Mouse (Mus musculus) ES-Bruce4 (cell line): ENCODE measurements around the gene Trove2. TPM values are rescaled to one million over a fixed set of nuclear protein-coding genes. Genes with fewer than 3 reads are reported as not detected.
"Not testable (repeated sequence)": the region's sequence is repeated elsewhere in the genome, so short reads cannot be mapped to it uniquely, and the experiment has no call there.

Experiments
- H3K27ac ChIP-seq: 2 replicates; pipeline ENCODE4 v1.5.1; 2012; ENCODE audit warnings: low read length, inconsistent platforms; ENCODE audit not compliant: insufficient read depth
- H3K27me3 ChIP-seq: 2 replicates; pipeline ENCODE4 v1.6.1; 2012; ENCODE audit warnings: mild to moderate bottlenecking, low read length, inconsistent platforms; ENCODE audit not compliant: control insufficient read depth, poor library complexity, insufficient read depth, severe bottlenecking
- H3K36me3 ChIP-seq: 2 replicates; pipeline ENCODE4 v1.6.1; 2012; ENCODE audit warnings: inconsistent platforms, mild to moderate bottlenecking, low read length, moderate library complexity; ENCODE audit not compliant: control insufficient read depth, poor library complexity, insufficient read depth, severe bottlenecking
- H3K4me1 ChIP-seq: one replicate; pipeline ENCODE4 v1.8.1; 2011; ENCODE audit warnings: low read length; ENCODE audit not compliant: control insufficient read depth, insufficient read depth
- H3K4me3 ChIP-seq: 2 replicates; pipeline ENCODE4 v1.5.1; 2011; ENCODE audit warnings: low read depth, mild to moderate bottlenecking, low read length
- H3K9ac ChIP-seq: 2 replicates; pipeline ENCODE4 v1.6.1; 2012; ENCODE audit warnings: low read depth, mild to moderate bottlenecking, inconsistent platforms; ENCODE audit not compliant: poor library complexity, severe bottlenecking
- H3K9me3 ChIP-seq: replicated peaks from 2 replicates; pipeline ENCODE4 v1.6.1; 2012; ENCODE audit warnings: mild to moderate bottlenecking, low read length, inconsistent platforms; ENCODE audit not compliant: control insufficient read depth, poor library complexity, insufficient read depth, severe bottlenecking
- CTCF ChIP-seq: IDR thresholded peaks from one replicate; pipeline ENCODE4 v1.8.1; 2011; ENCODE audit warnings: low read depth, low read length
- EP300 ChIP-seq: IDR thresholded peaks from 2 replicates; pipeline ENCODE4 v1.6.1; 2011; ENCODE audit warnings: low read depth, low read length; ENCODE audit not compliant: insufficient read depth
- POLR2A ChIP-seq: IDR thresholded peaks from one replicate; pipeline ENCODE4 v1.8.1; 2011; ENCODE audit warnings: low read length; ENCODE audit not compliant: insufficient read depth
- polyA plus RNA-seq: library from polyadenylated mRNA; stranded (reverse); fragments of >200 nt; gene quantifications from 2 replicates; pipeline ENCODE4 v1.2.4, GENCODE M21; 2011; ENCODE audit warnings: low read depth; ENCODE audit not compliant: missing spikeins, insufficient read depth, insufficient read length

Gene Trove2
- polyA plus RNA-seq, 1 experiment: 21.8 TPM

DNA sequence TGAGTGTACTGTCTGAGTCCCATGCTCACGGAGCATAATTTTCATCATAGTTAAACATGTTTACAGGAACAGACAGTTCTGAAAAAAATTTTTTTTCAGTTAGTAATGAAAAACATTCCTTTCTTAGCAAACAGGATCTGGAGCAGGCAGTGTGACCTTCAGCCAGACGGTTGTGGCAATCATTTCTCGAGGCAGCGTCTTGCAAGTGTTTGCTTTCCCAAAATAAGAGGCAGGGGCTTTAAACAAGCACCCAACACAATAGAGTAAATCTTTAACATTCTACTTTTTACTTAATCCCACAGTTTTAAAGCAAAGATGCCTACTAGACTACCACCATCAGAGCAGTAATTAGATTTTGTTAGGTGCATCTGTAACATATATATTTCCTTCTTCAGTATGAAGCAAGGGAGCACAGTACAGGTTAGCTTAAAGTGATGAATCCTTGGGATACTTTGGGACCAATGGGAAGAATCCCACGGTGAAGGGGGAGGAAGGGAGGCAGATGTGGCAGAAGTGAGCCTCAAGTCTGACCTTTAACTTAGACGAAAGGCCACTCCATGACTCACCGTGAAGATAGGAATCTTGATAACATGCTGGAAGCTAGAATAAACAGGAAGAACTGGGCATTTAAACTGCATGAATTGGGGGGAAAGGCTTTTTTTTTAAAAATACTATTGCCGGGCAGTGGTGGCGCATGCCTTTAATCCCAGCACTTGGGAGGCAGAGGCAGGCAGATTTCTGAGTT, 49.0 kb downstream of the Trove2 start:
- Histone ChIP-seq H3K4me1 (no peaks in the 10 kb centered on the region), H3K27me3 (no peaks in the 10 kb centered on the region), H3K27ac (no peak overlapping the region), H3K4me3 (no peak overlapping the region), H3K9ac (no peak overlapping the region), H3K9me3 (no peaks in the 10 kb centered on the region), H3K36me3 (no peaks in the 10 kb centered on the region)
- TF ChIP-seq POLR2A: no peak
- TF ChIP-seq CTCF: no peak
- TF ChIP-seq EP300: no peak

DNA sequence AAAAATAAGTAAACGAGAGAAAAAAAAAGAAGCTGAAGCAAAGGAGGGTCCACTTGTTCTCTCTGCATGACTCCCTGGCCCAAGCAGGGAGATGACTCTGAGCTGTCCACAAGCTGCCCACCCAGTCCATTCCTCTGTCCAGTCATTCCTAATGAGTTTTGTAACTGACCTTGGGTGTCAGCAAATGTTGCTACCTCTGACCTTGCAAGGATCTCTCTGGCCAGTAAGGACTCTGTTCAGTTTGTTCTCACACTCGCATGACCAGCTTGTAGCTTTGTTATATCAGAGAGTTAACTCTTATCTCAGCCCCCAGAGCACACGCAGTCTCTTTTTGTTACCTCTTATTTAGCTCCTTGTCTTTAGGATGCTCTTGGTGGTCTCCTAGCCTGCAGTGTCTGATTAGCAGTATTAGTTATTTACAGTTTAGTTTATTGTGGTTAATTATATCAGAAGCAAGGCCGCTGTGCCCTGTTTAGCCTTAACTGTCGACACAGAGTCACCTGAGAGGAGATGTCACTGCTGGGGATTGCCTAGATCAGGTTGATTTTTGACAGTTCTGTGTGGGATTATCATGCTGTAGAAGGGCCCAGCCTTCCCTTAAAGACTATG, 52.3 kb downstream of the Trove2 start:
- H3K27me3 ChIP-seq: no peaks in the 10 kb centered on the region; the same call in 1 of the 2 replicates
- H3K9me3 ChIP-seq: peaks cover 3% of the 10 kb centered on the region; the same call in 1 of the 2 replicates
- H3K4me1 ChIP-seq: no peaks in the 10 kb centered on the region
- H3K27ac ChIP-seq: no peak overlapping the region
- no peak overlapping the region for H3K4me3 ChIP-seq
- no peaks in the 10 kb centered on the region for H3K36me3 ChIP-seq
- no peak for TF ChIP-seq EP300
- no peak for TF ChIP-seq CTCF
- TF ChIP-seq POLR2A: no peak
- H3K9ac ChIP-seq: no peak overlapping the region

DNA sequence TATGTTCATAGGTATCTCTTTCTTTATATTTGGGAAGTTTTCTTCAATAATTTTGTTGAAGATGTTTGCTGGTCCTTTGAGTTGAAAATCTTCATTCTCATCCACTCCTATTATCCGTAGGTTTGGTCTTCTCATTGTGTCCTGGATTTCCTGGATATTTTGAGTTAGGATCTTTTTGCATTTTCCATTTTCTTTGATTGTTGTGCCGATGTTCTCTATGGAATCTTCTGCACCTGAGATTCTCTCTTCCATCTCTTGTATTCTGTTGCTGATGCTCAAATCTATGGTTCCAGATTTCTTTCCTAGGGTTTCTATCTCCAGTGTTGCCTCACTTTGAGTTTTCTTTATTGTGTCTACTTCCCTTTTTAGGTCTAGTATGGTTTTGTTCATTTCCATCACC, 60.8 kb downstream of the Trove2 start, which contains the start of gene Glrx2:
Glrx2 (plus strand) TSS at position 301 of the 400 bp plus-strand sequence.
- not testable (repeated sequence) for H3K27me3 ChIP-seq, H3K4me1 ChIP-seq, H3K9ac ChIP-seq, H3K4me3 ChIP-seq, H3K9me3 ChIP-seq, H3K27ac ChIP-seq, H3K36me3 ChIP-seq

DNA sequence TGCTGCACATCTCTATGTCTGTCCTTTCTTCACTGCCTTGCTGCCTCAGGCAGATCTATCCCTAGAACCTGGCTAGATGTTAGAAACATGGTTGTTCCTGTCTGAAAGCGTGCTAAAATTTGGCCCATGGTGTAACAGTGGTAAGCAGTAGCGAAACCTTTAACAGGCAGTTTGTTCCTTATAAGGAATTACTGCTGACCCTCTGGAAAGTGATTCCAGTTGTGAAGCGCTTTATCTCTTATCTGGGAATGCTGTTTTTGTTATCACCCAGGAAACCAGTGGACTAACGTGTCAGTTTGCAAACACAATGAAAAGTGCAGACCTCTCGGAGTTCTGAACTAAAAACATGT, 66.3 kb downstream of the Trove2 start:
- H3K9ac ChIP-seq: no peak overlapping the region
- no peak overlapping the region for H3K4me3 ChIP-seq
- TF ChIP-seq POLR2A: no peak
- TF ChIP-seq EP300: no peak
- TF ChIP-seq CTCF: no peak
- H3K4me1 ChIP-seq: no peaks in the 10 kb centered on the region
- H3K27me3 ChIP-seq: no peaks in the 10 kb centered on the region; the same call in 1 of the 2 replicates
- no peaks in the 10 kb centered on the region for H3K9me3 ChIP-seq
- no peaks in the 10 kb centered on the region for H3K36me3 ChIP-seq
- H3K27ac ChIP-seq: no peak overlapping the region

DNA sequence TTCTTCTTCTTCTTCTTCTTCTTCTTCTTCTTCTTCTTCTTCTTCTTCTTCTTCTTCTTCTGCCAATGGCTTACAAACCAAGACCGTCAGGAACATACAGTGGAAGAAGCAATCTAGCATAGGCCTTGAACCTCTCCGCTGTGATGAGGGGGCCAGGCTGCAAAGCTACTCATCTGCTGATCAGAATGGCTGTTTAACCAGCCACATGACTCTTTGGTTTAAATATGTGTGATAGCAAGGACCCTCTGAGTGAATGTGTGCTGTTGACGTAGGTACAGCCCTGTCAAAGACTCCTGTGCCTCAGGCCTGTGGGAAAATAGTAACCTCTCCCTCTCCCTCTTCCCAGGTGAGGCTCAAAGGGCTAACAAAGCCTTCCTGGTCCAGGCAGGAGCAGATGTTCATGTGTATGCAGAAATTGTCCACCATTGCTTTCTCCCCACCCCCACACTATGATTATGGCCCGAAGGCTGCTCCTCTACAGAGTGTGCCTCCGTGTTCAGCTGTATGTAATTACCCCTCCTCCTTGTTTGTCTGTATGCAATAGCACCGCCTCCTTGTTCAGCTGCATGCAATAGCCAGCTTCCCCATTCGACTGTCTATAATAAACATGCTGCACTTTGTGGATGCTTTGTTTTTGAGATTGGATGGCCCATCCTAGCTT, 66.8 kb downstream of the Trove2 start:
- TF ChIP-seq CTCF: no peak
- TF ChIP-seq POLR2A: no peak
- no peaks in the 10 kb centered on the region for H3K9me3 ChIP-seq
- no peaks in the 10 kb centered on the region for H3K36me3 ChIP-seq
- H3K27ac ChIP-seq: no peak overlapping the region
- H3K27me3 ChIP-seq: no peaks in the 10 kb centered on the region; the same call in 1 of the 2 replicates
- H3K4me3 ChIP-seq: no peak overlapping the region
- H3K4me1 ChIP-seq: no peaks in the 10 kb centered on the region
- no peak overlapping the region for H3K9ac ChIP-seq

DNA sequence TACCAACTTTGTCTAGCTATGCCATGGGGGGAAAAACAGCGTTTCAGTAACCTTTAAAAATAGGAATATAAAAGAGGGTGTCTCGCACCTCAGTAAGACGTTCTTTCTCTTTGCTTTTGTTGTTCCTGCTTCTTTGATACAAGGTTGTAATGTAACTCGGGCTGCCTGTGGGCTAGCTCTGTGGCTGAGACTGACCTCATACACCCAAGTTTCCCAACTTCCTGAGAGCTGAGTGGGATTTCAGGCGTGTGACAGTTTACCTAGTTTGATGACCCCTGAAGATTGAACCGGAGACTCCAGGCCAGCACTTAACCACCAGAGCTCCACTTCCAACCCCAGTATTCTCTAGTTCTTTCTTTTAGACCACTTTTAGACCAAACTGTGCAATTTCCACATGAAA, 68.5 kb downstream of the Trove2 start:
- no peak overlapping the region for H3K27ac ChIP-seq
- H3K4me1 ChIP-seq: no peaks in the 10 kb centered on the region
- H3K4me3 ChIP-seq: no peak overlapping the region
- no peaks in the 10 kb centered on the region for H3K36me3 ChIP-seq
- no peaks in the 10 kb centered on the region for H3K9me3 ChIP-seq
- H3K27me3 ChIP-seq: no peaks in the 10 kb centered on the region; the same call in 1 of the 2 replicates
- H3K9ac ChIP-seq: no peak overlapping the region
- no peak for TF ChIP-seq EP300
- no peak for TF ChIP-seq CTCF
- TF ChIP-seq POLR2A: no peak
